Mouse (Mus musculus): Measurements from ENCODE around the gene Prkra.

The Prkra gene

DNA sequence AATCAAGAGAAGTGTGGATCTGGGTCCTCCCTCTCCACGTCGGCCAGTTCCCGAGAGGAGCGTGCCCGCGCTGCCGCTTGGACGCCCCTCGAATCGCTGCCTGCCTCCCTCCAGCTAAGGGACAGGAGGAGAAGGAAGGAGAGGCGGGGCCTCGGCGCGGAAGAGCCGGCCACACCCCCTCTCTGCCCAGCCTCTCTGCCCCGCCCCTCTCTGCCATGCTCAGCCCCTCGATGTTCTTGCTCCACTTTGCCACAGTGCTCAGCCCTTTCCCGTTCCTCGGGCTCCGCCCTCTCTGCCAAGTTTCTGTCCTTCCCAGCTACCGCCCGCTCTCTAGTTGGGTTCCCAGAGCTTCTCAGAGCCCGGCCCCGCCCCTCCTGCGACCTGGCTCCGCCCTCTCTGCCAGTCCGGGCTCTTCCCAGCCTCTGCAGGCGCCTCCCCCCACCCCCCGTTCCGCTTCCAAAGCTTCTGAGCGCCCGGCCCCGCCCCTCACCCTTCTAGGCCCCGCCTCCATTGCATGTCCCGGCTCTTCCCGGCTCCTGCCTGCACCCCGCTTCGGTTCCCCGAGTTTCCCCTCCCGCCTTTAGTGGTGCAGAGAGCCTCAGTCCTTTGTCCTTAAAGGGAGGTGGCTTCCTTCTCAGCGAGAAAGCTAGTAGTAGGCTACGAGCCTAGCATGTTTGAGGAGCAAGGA, at the start of gene Prkra, which contains the start of gene Pjvk:
Gene Prkra, minus strand, starts transcription at position 133 of the 688 bp plus-strand sequence.
Gene Pjvk, plus strand, starts transcription at position 594 of the 688 bp plus-strand sequence.
- DNase-seq = peak; percentile 99 to 100

DNA sequence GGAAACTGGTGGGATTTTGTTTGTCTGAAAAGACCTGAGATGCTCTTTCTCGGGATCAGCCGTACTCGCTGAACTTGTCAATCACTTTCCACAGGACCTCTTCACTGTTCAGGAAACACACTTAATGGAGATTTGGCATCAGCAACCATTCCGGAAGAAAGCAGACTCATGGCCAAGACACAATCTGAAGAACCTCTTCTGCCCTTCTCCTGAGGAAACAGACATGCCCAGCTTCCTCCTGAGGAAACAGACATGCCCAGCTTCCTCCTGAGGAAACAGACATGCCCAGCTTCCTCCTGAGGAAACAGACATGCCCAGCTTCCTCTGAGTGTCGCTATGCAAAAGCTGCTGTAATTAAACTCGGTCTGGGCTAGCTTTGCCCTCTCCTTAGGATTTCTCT, 47.5 kb upstream of the Prkra start:
- DNase-seq = peak in 1 of 2 experiments; percentile 42

DNA sequence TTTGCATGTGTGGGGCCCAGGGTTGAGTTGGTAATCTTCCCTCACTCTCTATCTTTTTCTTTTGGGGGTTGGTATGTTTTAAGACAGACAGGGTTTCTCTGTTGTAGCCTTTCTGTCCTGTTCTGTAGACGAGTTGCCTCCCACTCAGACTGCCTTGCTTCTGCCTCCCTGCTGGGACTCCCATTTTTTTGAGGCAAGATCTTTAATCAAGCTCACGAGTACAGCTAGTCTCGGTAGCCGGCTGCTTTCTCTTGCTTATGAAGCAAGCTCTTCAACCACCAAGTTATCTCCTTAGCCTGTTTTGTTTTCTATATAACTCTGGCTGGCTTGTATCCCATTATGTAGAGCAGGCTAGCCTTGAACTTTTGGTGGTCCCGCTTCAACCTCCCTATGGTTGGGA, 46.0 kb upstream of the Prkra start:
- no peak for DNase-seq

DNA sequence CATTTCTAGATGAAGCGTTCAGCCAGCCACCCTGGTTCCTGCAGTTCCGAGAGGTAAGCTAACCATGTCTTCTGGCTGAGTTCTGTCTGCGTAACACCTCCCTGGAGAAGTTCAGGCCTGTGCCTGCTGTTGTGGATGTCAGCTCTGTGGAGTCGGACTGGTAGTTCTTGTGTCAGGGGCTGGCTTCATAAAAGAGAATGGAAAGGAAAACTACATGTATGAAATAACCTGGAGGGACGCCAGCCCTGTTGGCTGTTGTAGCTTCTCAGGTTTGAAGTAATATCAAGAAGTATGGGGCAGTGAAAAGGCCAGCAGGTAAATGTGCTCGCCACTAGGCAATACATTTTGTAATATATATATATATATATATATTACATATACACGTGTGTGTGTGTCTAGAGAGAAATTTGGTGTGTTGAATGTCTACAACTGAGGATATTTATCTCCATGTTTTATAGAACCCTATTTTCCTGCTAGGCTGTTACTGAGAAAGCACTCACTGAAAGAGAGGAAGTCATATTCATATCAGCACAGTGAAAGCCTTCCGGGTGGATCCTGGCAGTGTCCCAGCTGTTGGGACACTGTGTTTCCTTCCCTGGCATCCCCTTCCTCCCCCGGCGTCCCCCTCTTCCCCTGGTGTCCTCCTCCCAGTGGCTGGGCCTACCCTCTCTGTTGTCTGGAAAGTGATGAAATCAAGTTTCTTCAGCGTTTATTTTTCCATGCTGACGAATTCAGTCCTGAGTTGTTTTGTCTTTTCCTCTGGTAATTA, 42.8 kb upstream of the Prkra start:
- peak; percentile 85 to 86 for DNase-seq

DNA sequence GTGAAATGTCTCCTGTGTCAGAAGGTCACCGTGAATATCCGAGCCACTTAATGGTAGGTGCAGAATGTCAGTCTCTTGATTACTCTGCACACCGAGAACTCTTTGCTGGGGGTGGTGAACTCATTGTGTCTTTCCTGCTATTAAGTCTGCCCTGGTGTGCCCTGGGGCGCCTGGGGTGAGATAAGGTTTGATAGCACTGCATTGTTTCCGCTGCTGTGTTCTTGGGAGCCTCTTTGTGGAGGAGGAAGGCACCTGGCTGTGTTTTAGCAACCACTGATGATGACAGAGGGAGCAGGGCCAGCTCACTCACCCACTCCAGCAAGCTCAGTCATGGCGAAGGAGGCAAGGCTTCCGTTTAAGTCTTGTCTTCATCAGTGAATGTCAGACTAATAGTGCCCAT, 40.3 kb upstream of the Prkra start:
- DNase-seq = no peak

DNA sequence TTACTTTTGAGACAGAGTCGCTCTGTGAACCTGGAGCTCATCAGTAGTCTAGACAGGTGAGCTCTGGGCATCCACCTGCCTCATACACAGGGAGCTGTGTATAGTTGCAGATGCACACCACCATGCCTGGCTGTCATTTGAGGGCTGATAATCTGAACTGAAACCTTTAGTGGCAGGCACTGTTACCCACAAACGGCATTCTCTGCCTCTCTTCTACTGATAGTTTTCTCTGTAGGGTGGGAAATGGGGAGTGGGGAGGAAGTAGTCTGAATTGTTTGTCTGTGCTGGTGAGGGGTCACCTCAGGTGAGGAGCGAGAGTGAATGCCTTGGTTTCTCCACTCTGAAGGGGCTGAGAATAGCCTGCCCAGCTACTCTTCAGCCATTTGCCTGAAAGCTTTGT, 39.8 kb upstream of the Prkra start:
- no peak for DNase-seq

DNA sequence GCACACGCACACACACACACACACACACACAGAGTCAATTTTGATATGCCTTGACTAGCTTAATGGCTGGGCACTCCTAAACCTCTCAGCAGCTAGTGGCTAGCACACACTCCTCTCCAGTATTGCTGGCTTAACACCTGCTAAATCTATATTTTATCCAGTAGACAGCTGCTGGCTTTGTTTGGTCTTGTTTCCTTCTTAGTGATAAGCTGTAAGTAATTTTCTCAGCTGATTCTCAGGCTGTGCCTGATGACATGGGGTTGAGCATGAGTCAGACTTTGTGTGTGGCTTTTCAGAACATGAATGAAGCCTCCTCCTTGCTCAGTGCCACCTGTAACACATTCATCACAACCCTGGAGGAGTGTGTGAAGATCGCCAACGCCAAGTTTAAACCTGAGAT, 39.2 kb upstream of the Prkra start:
- no peak for DNase-seq

DNA sequence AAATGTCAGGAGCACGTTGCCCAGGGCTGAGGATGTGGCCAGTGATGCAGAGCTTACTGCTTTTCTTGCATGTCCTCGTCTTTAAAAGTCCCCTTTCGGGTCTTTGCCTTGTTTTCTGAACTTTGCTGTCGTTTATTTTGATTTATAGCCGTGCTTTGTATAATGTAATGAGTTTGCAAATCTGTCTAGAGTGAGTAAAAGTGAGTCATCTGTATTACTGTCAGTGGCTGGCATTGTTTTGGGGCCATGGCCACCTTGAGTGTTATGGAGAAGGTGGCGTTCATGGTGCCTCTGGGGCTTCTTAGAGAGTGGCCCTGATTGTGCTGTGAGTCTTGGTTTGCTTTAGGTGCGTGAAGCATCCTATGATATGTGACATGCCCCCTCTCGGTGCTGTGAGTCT, 34.5 kb upstream of the Prkra start:
- no peak for DNase-seq

DNA sequence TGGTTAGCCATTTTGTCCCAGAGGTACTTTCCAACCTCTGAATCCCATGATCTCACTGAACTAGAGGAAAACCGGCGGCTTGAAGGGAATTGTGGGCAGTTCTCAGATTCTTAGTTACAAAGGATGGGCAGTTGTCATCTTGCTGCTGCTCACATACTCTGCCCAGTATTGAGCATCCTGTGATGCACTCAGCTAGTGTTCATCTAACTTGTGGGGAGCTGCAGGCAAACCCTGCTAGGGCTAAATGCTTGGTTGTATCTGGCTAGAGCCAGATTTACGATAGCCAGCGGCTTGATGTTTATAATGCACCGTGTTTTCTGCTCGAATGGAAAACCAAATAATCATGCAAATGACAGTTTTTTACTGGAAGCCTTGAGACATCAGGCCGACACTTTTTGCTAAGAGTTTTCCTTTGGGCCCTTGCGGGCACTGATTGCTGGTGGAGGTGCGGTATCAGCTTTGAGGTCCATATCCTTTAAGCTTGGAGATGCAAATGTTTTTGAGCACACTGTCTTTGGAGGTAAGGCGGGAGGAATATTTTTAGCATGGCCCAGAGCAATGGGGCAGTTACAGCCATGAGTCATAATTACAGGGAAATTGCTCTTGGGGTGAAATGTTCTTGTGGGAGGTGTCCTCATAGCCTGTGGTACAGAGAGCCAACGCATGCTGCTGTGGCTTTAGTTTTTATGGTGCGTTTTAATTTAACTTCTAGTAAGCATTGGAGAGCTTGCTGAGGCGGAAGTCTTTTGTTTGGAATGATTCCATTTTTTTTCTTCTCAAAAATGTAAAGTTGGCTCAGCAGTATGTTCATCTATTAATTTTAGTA, 28.8 kb upstream of the Prkra start:
- DNase-seq = no peak

DNA sequence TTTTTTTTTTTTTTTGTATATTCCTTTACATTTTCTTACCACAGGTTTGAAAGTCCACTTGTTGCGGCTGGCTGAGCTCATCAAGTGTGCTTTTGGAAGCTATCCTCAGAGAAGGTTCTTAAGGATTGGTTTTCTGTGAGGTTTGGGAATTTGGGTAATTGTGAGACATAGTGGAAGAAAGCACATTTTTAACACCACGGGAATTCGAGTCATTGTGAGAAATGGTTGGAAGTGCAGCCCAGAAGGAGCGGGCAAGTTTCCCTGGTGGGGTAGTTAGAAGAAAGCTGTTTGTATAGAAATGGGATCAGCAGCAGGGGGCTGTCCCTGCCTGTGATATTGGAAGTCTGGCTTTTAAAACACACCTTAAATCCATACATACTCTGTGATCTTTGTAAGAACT, 28.1 kb upstream of the Prkra start:
- DNase-seq = no peak

DNA sequence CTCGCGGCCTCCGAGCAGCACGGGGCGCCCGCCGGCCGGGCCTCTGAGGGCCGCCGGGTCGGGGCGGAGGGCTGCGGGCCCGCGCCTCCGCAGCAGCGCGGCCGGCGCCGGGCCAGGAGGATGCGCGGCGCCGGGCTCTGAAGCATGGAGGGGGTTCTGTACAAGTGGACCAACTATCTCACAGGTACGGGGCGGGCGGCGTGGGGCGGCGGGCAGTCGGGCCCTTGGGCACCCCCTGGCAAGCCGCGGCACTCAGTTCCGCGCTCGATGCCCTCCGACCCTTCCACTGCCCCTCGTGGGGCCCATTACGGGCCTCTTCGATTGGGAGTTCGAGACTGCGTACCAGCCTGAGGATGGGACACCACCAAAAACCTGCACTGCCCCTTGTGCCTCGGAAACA, 27.6 kb upstream of the Prkra start:
- DNase-seq = no peak

DNA sequence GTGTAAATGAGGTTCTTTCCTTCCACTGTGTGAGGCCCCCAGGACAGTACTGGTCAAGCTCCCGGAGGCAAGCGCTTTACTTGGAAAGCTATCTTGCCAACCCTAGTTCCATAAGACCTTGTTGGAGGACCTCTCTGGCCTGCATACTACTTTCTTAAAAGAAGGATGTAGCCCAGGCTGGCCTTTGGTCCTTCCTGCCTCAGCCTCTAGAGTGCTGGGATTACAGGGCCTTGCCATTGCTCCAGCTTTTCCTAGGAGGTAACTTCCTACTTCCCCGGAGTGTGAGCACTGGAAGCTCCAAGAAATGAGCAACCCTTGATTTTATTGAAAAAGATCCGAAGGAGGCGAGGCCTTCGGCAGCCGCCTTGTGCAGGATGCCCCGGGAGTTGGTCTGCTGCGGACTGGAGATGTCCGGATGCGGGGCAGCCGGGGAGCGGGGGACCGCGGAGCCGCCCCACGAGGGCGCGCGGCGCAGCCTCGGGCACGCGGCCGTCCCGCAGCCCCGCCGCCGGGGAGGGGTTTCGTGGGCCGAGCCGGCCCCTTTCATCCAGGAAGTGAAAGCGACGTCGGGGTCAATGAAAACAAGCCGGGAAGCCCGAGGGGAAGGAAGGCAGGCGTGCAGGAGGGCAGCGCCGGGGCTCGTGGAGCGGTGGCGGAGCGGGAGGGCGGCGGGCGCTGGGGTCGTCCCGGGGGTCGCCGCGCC, 27.1 kb upstream of the Prkra start, which contains the start of gene Plekha3:
Gene Plekha3, plus strand, starts transcription at position 557 of the 703 bp plus-strand sequence.
- DNase-seq = peak; percentile 88 to 91

DNA sequence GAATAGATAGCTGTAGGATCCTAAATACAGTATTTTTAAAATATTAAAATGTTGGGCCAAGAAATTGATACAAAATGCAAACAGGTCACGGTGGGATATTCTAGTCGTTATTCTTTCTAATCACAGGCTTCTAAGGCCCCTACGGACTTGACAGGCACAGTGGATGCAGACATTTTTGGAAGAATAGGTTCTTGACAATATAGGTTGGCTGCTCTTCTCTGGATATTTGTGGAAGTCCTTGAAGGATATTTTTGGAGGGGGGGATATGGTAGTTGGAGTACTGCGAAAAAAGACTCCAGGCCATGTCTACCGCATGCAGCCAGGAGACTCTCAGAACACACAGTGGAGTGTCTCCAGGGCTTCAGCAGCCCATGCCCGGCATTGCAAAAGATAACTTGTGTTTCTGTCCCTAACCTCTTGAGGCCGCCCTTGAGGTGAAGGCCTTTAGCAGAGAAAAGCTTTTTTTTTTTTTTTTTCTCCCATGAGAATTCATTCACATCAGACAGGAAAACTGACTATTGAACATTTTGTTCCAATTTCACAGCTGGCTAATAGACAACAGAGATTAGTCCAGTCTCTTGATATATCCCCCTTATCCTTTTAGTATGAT, 25.8 kb upstream of the Prkra start:
- DNase-seq = peak; percentile 79 to 82

DNA sequence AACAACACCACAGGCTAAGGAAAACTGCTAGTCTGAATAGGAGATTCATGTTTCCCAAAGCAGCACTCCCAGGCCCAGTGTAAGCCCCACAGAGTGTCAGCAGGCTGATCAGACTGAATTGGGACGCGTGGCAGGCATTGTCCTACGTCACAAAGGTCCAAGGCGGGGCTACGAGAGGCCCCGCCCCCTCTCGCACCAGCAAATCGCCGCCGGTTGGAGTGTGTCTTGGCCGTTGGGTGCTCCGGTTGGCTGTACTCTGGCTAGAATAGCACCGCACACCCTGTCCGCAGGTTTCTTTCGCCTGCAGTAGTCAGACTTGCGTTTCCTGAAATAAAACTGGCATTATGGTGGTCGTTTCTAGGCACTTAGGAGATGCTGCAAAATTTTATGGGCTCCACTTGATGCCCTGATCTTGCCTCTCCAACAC, 25.2 kb upstream of the Prkra start, which contains the start of gene Fkbp7:
Gene Fkbp7, minus strand, starts transcription at position 151 of the 427 bp plus-strand sequence.
- DNase-seq = peak; percentile 94 to 96

DNA sequence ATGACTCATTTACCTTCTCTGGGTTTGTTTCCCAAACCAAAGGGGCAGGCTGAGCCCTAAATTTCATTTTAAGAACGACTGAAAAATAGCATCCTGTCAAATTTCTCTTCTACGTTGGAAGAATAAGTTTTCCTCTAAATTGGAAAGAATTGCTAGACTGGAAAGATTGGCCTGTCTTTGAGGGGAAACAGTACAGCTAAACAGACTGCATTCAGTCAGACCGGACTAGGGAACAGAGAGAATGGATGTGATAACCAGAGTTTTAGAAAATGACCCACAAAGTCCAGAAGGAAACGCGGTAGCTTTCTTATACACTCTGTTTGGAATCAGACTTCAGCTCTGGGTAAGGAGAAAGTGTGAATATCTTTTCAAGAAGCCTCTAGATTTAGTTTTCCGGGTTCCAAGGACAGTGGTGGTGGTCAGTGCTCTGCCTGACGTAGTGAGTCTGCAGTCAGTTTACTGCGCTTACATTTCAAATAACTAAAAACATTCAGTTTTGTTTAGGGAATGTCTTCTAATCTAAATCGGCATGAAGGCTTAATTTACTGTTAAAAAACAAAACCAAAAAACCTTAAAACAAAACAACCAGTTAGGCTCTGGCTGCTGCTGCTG, 24.4 kb upstream of the Prkra start:
- no peak for DNase-seq

DNA sequence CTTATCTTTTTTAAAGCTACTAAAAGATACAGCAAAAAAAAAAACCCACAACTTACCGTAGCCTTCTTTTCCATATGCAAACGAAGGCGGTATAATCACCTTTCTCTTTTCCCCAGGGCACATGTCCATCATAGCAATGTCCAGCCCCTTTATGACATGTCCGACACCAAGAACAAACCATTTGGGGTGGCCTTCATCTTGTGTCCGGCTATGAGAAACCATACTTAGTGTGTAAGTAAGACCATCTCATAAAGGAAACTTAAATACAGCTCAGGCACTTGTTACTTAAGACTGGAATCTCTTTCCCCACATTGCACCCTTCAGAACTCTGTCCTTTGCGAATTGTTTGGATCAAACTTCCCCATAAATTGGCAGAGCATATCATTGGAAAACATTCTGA, 23.8 kb upstream of the Prkra start:
- no peak for DNase-seq

DNA sequence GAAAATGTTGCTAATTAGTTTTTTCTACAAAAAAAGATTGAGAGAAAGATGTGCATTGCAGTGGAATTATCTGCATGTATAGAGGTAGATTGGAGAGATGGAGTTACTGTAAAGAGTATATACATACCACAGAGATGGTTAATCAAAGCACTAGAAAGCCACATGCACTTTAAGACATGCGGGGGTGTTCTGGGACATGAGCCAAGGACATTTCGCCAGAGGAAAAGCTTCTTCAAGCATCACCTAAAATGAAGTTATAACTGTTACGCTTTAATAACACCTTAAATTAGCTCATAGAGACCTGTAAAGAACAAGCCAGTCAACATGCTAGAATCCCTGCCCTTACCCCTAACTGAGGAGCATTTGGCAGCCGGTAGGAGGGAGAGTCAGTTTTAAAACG, 19.4 kb upstream of the Prkra start:
- no peak for DNase-seq

DNA sequence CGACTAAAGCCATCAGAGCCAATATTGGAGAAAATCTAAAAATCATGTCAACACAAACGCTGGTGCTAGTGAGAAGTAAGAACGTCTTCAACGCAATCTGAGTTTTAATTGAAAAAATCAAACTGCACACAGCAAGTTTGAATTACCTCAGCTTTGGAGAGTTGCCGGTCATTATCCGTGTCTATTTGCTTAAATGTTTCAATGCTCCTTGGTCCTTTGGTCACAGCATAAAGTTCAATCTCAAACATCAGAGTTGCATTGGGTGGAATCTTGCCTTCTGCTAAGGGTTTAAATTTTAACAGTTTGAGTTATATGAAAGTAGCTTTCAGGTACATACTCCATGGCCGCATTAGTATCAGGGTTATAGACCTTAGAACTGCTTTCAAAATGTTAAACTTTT, 17.7 kb upstream of the Prkra start:
- peak in 1 of 2 experiments; percentile 65 for DNase-seq

DNA sequence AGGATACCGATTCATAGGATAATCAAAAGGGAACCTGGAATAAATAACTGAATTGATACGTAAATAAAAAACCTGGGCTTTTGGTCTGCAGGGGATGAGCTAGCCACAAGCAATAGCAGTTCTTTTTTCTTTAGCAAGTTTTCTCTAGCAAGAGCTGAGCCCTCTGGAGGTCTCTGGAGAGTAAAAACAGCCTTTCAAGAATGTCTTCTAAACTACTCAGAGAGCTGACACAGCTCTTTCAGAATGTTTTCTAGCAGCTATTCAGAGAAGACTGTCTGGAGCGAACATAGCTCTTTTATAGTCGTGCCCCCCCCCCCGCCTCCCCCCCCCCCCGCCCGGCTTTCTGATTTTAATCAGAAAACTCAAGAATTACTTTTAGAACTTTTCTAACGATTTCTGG, 11.6 kb upstream of the Prkra start:
- no peak for DNase-seq

DNA sequence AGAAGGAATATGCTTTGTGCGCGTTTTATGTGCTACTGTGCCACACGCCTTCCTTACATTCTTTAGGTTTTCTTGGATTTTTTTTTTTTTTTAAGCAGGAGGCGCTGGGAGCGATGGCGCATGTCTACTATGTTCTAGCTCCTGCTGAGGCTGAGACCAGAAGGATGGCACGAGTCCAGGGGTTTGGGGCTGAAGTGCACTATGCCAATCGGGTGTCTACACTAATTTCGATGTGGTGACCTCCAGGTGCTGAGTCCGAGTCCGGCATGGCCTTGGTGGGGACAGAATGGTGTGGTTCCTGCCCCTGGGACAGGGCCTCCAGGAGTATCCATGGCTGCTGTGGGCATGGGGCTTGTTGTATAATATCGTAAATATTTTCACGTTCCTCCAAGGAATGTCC, 10.7 kb upstream of the Prkra start:
- DNase-seq = no peak

DNA sequence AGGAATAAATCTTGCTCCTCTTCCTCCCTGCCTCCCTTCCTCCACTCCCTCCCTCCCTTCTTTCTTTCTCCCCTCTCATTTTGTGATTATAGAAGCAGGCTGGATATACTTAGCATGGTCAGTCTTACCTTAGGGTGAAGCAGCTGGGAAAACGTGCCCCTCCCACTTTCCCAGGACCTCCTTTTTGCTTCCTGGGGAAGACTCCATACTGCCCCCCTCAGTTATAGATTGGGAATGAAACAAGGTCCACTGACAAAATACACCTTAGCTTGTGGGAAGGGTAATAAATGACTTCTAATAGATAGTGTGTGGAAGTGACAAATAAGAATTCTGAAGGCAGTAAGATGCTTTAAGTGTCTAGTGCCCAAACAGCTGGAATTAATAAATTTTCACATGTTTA, 8.2 kb upstream of the Prkra start:
- DNase-seq = peak; percentile 42 to 43

DNA sequence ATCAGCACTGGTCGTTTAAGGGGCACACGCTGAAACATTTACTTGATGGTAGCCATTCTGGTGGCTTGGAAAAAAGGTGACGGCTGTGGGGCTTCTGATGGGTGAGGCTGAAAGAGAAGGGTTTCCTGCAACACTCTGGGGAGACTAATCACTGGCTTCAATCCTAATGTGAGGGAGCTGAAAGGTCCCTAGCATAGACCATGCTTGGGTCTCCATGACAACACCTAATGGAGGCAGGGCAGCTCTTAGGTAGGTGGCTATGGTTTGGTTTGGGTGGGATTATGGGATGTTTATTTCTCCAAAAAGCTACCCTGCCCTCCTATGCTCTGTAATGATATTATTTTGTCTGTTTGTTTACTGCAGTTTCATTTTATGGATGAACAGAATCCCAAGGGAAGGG, 7.6 kb upstream of the Prkra start:
- DNase-seq = no peak
